Mouse (Mus musculus) embryonic facial prominence, embryonic 13.5 days (tissue): ENCODE measurements around the gene Vwa8. TPM values are rescaled to one million over a fixed set of nuclear protein-coding genes. Genes with fewer than 3 reads are reported as not detected.
A peak's percentile ranks its signal among the peaks of the same experiment; 100 is the strongest.
"Not testable (repeated sequence)": the region's sequence is repeated elsewhere in the genome, so short reads cannot be mapped to it uniquely, and the experiment has no call there.

Experiments used
- ATAC-seq: fragments of 200-750 bp; cut with Nextera tagmentation; 2 replicates; pipeline ENCODE4 v1.8.0; 2017; ENCODE audit warnings: low read depth; ENCODE audit not compliant: insufficient number of reproducible peaks, insufficient read depth, low FRiP score, low TSS enrichment
- H3K27ac ChIP-seq: fragments of 300-500 bp; sonication (generic); 2 replicates; pipeline ENCODE4 v1.5.1; 2015; ENCODE audit warnings: moderate library complexity, mild to moderate bottlenecking, inconsistent platforms
- H3K27me3 ChIP-seq: fragments of 300-500 bp; sonication (generic); 2 replicates; pipeline ENCODE4 v1.6.1; 2015; ENCODE audit warnings: mild to moderate bottlenecking, inconsistent platforms
- H3K36me3 ChIP-seq: fragments of 300-500 bp; sonication (generic); 2 replicates; pipeline ENCODE4 v1.6.1; 2015; ENCODE audit warnings: mild to moderate bottlenecking, inconsistent platforms
- H3K4me1 ChIP-seq: fragments of 300-500 bp; sonication (generic); 2 replicates; pipeline ENCODE4 v1.6.1; 2015; ENCODE audit warnings: inconsistent platforms
- H3K4me2 ChIP-seq: fragments of 300-500 bp; sonication (generic); 2 replicates; pipeline ENCODE4 v1.6.1; 2015; ENCODE audit warnings: moderate library complexity, mild to moderate bottlenecking, inconsistent platforms
- H3K4me3 ChIP-seq: fragments of 300-500 bp; sonication (generic); 2 replicates; pipeline ENCODE4 v1.5.1; 2015; ENCODE audit warnings: mild to moderate bottlenecking, inconsistent platforms
- H3K9ac ChIP-seq: fragments of 300-500 bp; sonication (generic); 2 replicates; pipeline ENCODE4 v1.6.1; 2015; ENCODE audit warnings: mild to moderate bottlenecking, inconsistent platforms
- H3K9me3 ChIP-seq: fragments of 300-500 bp; sonication (generic); 2 replicates; pipeline ENCODE4 v1.6.1; 2016; ENCODE audit warnings: inconsistent platforms
- WGBS: fragments of 180-500 bp; shearing (Covaris S2); methylation state at CpG from one replicate; pipeline ENCODE4 v1.1.7; 2015; ENCODE audit warnings: mixed read lengths; 5-methylcytosine and 5-hydroxymethylcytosine counted together
- polyA plus RNA-seq: library from polyadenylated mRNA; unstranded; fragments of >200 nt; fragmentation: Nextera tagmentation; extraction: Ambion mirVana; gene quantifications from 2 replicates; pipeline ENCODE4 v1.2.1, GENCODE M21; 2015

Vwa8 gene
- polyA plus RNA-seq, 1 experiment from 2014 or later, result 10.4 TPM

DNA sequence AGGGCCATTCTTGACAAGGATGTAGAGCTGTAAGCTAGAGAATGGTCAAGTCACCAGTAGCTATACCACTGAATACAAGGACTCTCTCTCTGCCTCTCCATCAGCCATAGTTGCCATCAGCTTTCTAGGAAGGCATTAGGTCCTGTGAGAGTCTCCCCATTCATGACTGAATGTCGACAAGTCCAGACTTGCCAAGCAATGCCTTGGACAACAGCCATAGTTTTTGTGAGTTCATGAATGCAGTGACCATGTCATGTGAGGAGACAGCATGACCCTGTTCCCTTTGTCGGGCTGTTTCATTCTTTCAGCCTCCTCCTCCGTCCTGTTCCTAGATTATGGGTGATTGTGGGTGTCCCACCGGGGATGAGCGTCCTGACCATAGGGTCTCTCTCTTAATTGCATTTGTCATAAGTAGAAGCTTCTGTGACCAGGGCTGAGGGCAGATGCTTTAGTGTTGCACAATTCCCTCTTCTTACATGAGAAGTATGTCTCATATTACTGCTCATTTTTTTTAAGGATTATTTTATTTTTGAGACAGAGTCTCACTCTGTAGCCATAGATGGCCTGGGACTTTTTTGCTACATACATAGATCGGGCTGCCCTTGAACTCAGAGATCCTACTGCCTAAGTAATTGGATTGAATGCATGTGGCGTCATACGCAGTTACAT, 37.8 kb downstream of the Vwa8 start:
- WGBS, result 87% methylated on average over 8 of the region's 8 CpGs
- no peaks in the 10 kb centered on the region for H3K36me3 ChIP-seq

DNA sequence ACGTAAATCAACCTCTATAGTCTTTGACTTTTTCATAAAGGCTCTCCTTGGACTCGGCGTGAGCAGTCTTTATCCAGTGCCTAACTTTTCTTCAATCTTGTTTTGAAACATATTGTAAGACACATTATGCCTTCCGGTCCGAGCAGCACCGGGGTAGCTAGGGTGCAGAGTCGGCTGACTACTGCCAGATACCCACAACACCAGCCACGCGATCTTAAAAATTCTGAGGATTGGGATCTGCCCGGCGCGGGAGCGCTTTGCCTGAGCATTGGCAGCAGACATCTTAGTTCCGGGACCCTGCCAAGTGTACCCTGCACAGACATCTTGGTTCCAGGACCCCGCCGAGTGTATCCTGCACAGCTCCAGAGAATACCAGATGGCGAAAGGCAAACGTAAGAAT, 38.6 kb downstream of the Vwa8 start:
- not testable (repeated sequence) for H3K9ac ChIP-seq, H3K27me3 ChIP-seq
- WGBS, result 96% methylated on average over 17 of the region's 18 CpGs

More for the DNA sequence above, 37.8 kb downstream of the Vwa8 start:
- Histone ChIP-seq H3K4me3 (no peak overlapping the region), H3K9ac (no peak overlapping the region), H3K27me3 (no peaks in the 10 kb centered on the region), H3K9me3 (no peaks in the 10 kb centered on the region), H3K4me1 (peaks cover 13% of the 10 kb centered on the region), H3K27ac (no peak overlapping the region), H3K4me2 (no peak overlapping the region)
- no peak for ATAC-seq

DNA sequence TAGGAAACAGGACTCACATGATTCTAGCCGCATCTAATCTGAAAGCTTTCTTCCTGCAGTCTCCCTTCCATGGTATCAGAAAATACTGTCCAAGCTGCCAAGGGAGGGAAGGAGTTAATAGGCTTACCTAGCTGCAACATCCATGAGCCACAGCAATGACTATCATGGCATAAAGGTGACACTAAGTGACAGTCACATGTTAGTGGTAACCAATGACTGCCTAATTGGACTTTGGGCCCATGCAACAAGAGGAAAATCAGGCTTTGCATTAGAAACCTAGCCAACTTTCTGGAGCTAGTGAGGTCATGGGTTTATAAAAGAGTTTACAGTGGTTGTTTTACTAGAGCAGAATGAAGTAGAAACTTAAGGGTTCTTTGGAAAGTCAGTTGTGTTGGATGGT, 46.6 kb downstream of the Vwa8 start:
- Histone ChIP-seq H3K4me1 (peaks cover 6% of the 10 kb centered on the region), H3K4me2 (no peak overlapping the region), H3K9ac (no peak overlapping the region), H3K9me3 (no peaks in the 10 kb centered on the region), H3K27ac (no peak overlapping the region), H3K4me3 (no peak overlapping the region), H3K36me3 (no peaks in the 10 kb centered on the region), H3K27me3 (no peaks in the 10 kb centered on the region)
- 89% methylated on average over 1 of the region's 1 CpGs for WGBS
- ATAC-seq, result no peak

More for the DNA sequence above, 38.6 kb downstream of the Vwa8 start:
- H3K4me1 ChIP-seq, result peaks cover 11% of the 10 kb centered on the region
- not testable (repeated sequence) for H3K36me3 ChIP-seq, ATAC-seq, H3K9me3 ChIP-seq, H3K4me2 ChIP-seq, H3K27ac ChIP-seq, H3K4me3 ChIP-seq

DNA sequence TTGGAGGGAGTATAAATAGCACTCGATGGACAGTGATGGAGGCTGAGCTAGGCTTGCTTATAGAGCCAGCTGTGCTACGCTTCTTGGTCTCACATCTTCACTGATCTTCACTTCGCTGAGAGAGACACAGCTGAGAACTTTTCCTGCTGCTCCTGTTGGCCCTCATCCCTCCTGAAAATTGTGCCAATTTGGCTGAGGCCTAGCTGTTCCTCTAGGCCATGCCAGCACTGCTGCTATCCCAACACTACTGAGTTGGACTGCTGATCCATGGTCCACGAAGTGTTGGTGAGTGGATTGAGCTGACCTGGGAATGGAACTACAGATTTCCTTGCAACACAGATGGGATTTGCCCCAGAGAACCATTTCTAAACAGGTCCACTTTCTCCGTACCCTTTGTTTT, 47.4 kb downstream of the Vwa8 start:
- WGBS, result 88% methylated on average over 5 of the region's 5 CpGs
- Histone ChIP-seq H3K27me3 (no peaks in the 10 kb centered on the region), H3K4me1 (peaks cover 12% of the 10 kb centered on the region), H3K9ac (no peak overlapping the region), H3K4me3 (no peak overlapping the region), H3K36me3 (no peaks in the 10 kb centered on the region), H3K9me3 (no peaks in the 10 kb centered on the region), H3K4me2 (no peak overlapping the region), H3K27ac (no peak overlapping the region)
- no peak for ATAC-seq

DNA sequence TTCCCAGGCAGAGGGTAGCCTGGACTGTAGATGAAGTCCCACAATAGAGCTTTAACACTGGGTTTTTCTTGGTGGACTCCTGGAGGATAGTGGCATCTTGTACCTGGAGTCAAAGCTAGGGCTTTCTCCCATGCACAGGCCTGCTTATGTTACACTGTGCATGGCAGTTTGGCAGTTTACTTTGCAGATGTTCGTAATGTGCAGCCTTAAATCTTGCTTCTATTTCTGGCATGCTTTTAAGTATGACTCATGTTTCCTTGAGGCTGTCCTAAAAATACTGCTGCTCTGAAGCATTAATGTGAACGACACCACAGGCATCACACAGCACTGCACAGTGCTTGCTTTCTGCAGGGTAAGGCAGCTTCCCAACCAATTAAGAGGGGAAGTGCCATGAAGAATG, 51.9 kb downstream of the Vwa8 start:
- no peaks in the 10 kb centered on the region for H3K9me3 ChIP-seq
- H3K9ac ChIP-seq, result no peak overlapping the region
- no peaks in the 10 kb centered on the region for H3K36me3 ChIP-seq
- 5% methylated on average over 2 of the region's 2 CpGs for WGBS
- H3K4me3 ChIP-seq, result no peak overlapping the region
- H3K4me1 ChIP-seq, result peaks cover 19% of the 10 kb centered on the region
- H3K27me3 ChIP-seq, result no peaks in the 10 kb centered on the region
- H3K27ac ChIP-seq, result peak overlapping the region; percentile 60; the same call in 1 of the 2 replicates
- ATAC-seq, result peak; percentile 76; the same call in 1 of the 2 replicates
- no peak overlapping the region for H3K4me2 ChIP-seq

DNA sequence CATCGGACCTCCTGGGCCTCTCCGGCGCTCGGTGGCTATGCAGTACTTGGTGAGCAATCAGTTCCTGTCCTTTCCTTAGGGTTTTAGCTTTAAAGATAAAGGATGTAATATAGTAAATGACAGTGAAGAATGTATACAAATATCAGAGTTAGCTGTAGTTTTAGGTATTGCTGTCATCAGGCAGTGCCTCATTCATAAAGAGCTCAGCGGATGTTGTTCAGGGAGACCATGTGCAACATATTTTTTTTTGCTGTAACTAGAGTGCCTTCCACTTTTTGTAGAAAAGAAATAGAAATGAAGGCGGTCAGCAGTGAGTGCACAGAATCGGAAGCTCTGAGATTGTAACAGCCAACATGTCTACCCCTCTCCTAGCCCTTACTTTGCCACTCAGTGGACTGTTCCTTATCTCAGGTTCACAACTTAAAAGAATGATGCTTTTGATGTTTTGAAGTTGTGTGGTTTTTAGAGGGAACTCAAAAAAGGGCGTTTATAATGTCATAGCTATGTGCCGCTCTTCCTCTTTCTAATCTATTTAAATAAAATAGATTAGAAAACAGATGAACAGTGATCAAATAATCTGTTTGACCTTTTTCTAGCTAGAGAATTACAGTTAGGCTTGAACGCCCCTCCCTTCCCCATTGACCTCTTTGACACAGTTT, 59.5 kb downstream of the Vwa8 start:
- no peaks in the 10 kb centered on the region for H3K36me3 ChIP-seq
- no peak overlapping the region for H3K4me3 ChIP-seq
- no peak for ATAC-seq
- H3K4me2 ChIP-seq, result no peak overlapping the region
- no peak overlapping the region for H3K9ac ChIP-seq
- WGBS, result 90% methylated on average over 10 of the region's 10 CpGs
- H3K27me3 ChIP-seq, result no peaks in the 10 kb centered on the region
- no peaks in the 10 kb centered on the region for H3K4me1 ChIP-seq
- H3K9me3 ChIP-seq, result no peaks in the 10 kb centered on the region
- H3K27ac ChIP-seq, result no peak overlapping the region

DNA sequence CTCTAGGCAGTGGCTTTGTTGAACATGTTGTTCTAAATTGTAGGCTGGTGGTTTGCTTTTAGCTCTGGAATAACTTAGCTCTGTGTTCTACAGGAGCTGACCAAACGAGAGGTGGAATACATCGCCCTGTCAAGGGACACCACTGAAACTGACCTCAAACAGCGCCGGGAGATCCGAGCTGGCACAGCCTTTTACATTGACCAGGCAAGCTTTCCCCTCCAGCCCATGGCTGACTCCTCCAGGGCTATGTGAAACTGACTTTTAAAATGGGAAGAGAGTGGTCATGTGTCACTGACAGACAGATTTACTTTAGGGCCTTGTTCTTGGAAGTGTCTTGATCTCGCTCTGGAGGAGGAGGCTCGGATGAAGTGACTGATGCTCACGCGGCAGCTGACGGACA, 63.2 kb downstream of the Vwa8 start:
- Histone ChIP-seq H3K4me1 (0 out of 2 replicates have a peak, but pooled peaks cover 2% of the 10 kb centered on the region), H3K27ac (no peak overlapping the region), H3K9ac (no peak overlapping the region), H3K4me2 (no peak overlapping the region), H3K27me3 (no peaks in the 10 kb centered on the region), H3K9me3 (no peaks in the 10 kb centered on the region), H3K36me3 (no peaks in the 10 kb centered on the region), H3K4me3 (no peak overlapping the region)
- 73% methylated on average over 10 of the region's 10 CpGs for WGBS
- ATAC-seq, result no peak

DNA sequence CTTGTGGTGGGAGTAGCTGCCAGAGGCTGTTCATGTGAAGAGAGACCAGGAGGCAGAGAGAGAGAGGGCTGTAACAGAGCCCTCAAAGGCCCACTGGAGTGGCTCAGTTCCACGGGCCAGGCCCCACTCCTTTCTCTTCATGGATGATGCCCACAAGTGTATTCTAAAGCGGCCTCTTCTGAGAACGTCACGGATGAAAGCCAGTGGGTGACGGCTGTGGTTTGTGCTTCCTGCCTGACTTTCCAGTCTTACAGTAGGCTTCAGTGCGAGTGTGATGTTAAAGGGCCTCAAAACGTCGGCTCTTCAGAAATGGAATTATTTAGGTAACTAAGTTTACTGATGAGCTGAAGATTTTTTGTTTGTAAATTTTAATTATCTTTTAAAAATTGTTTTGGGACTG, 65.3 kb downstream of the Vwa8 start:
- Histone ChIP-seq H3K4me3 (no peak overlapping the region), H3K4me2 (no peak overlapping the region), H3K36me3 (no peaks in the 10 kb centered on the region), H3K4me1 (0 out of 2 replicates have a peak, but pooled peaks cover 2% of the 10 kb centered on the region), H3K27me3 (no peaks in the 10 kb centered on the region), H3K9ac (no peak overlapping the region), H3K27ac (no peak overlapping the region), H3K9me3 (no peaks in the 10 kb centered on the region)
- 69% methylated on average over 8 of the region's 8 CpGs for WGBS
- no peak for ATAC-seq

DNA sequence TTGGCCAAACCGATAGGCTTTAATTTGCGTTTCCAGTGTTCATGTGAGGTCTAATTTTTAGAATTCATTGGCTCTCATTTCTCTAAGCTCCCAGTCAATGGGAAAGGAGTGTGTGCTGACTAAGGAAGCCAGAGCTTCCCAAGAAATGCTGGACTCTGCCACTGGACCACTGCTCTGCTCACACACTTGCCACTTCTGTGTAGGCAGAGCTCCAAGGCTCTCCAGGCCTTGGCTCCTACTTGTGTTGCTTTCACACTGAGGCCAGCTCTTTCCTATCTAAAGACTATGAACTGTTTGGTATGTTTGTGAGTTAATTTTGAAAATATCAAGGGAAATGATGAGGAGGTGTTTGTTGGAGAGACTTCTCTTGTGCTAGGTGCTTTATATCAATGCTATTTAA, 67.8 kb downstream of the Vwa8 start:
- H3K4me1 ChIP-seq, result 0 out of 2 replicates have a peak, but pooled peaks cover 2% of the 10 kb centered on the region
- H3K36me3 ChIP-seq, result no peaks in the 10 kb centered on the region
- no peaks in the 10 kb centered on the region for H3K9me3 ChIP-seq
- H3K4me2 ChIP-seq, result no peak overlapping the region
- no peak overlapping the region for H3K27ac ChIP-seq
- no peaks in the 10 kb centered on the region for H3K27me3 ChIP-seq
- H3K4me3 ChIP-seq, result no peak overlapping the region
- WGBS, result 98% methylated on average over 2 of the region's 2 CpGs
- no peak overlapping the region for H3K9ac ChIP-seq
- ATAC-seq, result no peak

DNA sequence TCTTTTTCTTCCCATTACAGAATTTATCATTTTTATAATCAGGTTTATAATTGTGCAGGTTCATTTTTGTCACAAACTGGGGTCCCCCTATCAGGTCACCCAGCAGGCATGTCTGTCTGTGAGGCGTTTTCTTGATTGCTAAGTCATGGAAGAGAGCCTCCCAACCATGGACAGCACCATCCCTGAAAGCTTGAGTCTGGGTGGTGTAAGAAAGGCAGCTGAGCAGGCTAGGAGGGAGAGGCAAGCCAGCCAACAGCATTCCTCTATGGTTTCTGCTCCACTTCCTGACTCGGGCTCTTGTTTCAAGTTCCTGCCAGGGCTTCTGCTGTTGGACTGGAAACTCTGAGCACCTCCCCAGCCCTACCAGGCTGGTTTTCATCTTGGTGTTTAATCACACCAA, 72.4 kb downstream of the Vwa8 start:
- Histone ChIP-seq H3K27ac (no peak overlapping the region), H3K4me3 (no peak overlapping the region), H3K36me3 (no peaks in the 10 kb centered on the region), H3K9ac (no peak overlapping the region), H3K4me1 (peaks cover 7% of the 10 kb centered on the region; the same call in 1 of the 2 replicates), H3K9me3 (no peaks in the 10 kb centered on the region), H3K27me3 (no peaks in the 10 kb centered on the region), H3K4me2 (no peak overlapping the region)
- no peak; the same call in 1 of the 2 replicates for ATAC-seq
- WGBS, result 43% methylated on average over 2 of the region's 2 CpGs

DNA sequence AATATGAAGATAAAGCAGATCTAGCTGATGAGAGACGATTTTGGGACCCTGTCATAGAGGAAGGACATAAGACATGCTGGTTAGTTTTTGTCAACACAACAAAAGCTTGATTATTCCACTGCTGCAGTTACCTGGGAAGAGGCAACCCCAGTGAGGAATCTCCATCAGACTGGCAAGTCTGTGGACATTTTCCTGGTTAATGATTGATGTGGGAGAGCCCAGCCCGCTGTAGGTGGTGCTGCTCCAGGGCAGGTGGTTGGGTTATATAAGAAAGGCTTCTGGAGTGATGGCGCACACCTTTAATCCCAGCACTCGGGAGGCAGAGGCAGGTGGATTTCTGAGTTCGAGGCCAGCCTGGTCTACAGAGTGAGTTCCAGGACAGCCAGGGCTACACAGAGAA, 74.8 kb downstream of the Vwa8 start:
- no peaks in the 10 kb centered on the region for H3K27me3 ChIP-seq
- no peak overlapping the region for H3K4me2 ChIP-seq
- H3K27ac ChIP-seq, result no peak overlapping the region
- H3K9ac ChIP-seq, result no peak overlapping the region
- no peak for ATAC-seq
- no peaks in the 10 kb centered on the region for H3K36me3 ChIP-seq
- WGBS, result 87% methylated on average over 5 of the region's 5 CpGs
- H3K9me3 ChIP-seq, result no peaks in the 10 kb centered on the region
- no peak overlapping the region for H3K4me3 ChIP-seq
- H3K4me1 ChIP-seq, result peaks cover 7% of the 10 kb centered on the region; the same call in 1 of the 2 replicates
